Mouse (Mus musculus) adrenal gland, postnatal 4 days (tissue): ENCODE measurements around the gene Sipa1l3. TPM values are rescaled to one million over a fixed set of nuclear protein-coding genes. Genes with fewer than 3 reads are reported as not detected.

Experiments
- DNase-seq, 2 experiments: peaks; one replicate each; pipeline ENCODE4 v3.0.0; 2021 to 2022; ENCODE audit warnings: low spot score in 2 of 2, mixed read lengths in 2 of 2
- total RNA-seq, 2 experiments: library from RNA; stranded (reverse); gene quantifications; 2 replicates each; pipeline ENCODE4 v1.2.3; 2021

Sipa1l3 gene
- total RNA-seq, 2 experiments from 2014 or later, result 67.4 to 86.4 TPM

- no peak for DNase-seq
Observed at GRCm38 (mm10) chr7:29340247-29340646, 178.2 kb downstream of the Sipa1l3 start.

GRCm38 (mm10) chr7:29338984-29339679 lies 179.3 kb downstream of the Sipa1l3 start:
- DNase-seq, result no peak

GRCm38 (mm10) chr7:29338351-29338919 lies 180.0 kb downstream of the Sipa1l3 start:
- DNase-seq, result no peak

- DNase-seq, result no peak
Observed at GRCm38 (mm10) chr7:29337766-29338165, 180.7 kb downstream of the Sipa1l3 start.

- no peak for DNase-seq
Observed at GRCm38 (mm10) chr7:29336795-29337319, 181.6 kb downstream of the Sipa1l3 start.

GRCm38 (mm10) chr7:29335841-29336671 lies 182.4 kb downstream of the Sipa1l3 start:
- no peak for DNase-seq

- DNase-seq, result no peak
Observed at GRCm38 (mm10) chr7:29335276-29335675, 183.2 kb downstream of the Sipa1l3 start.

- DNase-seq, result no peak
Observed at GRCm38 (mm10) chr7:29334156-29334555, 184.3 kb downstream of the Sipa1l3 start.

- DNase-seq, result no peak
Observed at GRCm38 (mm10) chr7:29328984-29329383, 189.5 kb downstream of the Sipa1l3 start.

- no peak for DNase-seq
Observed at GRCm38 (mm10) chr7:29327087-29327486, 191.4 kb downstream of the Sipa1l3 start.

- no peak for DNase-seq
Observed at GRCm38 (mm10) chr7:29319337-29320307, 198.8 kb downstream of the Sipa1l3 start.

- DNase-seq, result no peak
Observed at GRCm38 (mm10) chr7:29318115-29318911, 200.1 kb downstream of the Sipa1l3 start.

- DNase-seq, result no peak
Observed at GRCm38 (mm10) chr7:29317558-29317957, 200.9 kb downstream of the Sipa1l3 start.

GRCm38 (mm10) chr7:29316976-29317375 lies 201.5 kb downstream of the Sipa1l3 start:
- no peak for DNase-seq

GRCm38 (mm10) chr7:29316137-29316734 lies 202.2 kb downstream of the Sipa1l3 start:
- no peak for DNase-seq

- no peak for DNase-seq
Observed at GRCm38 (mm10) chr7:29314844-29315628, 203.4 kb downstream of the Sipa1l3 start.

- DNase-seq, result no peak
Observed at GRCm38 (mm10) chr7:29313572-29314261, 204.7 kb downstream of the Sipa1l3 start.

GRCm38 (mm10) chr7:29313051-29313450 lies 205.4 kb downstream of the Sipa1l3 start:
- DNase-seq, result no peak
